Mouse (Mus musculus) midbrain, embryonic 10.5 days (tissue): Measurements from ENCODE around the gene Dlg4. TPM values are rescaled to one million over a fixed set of nuclear protein-coding genes. Genes with fewer than 3 reads are reported as not detected.

ENCODE experiments used
- DNase-seq: peaks from one replicate; pipeline ENCODE4 v3.0.0-alpha.2; 2017; ENCODE audit warnings: low spot score
- H3K27ac ChIP-seq: fragments of 300-500 bp; sonication (generic); replicated peaks from 2 replicates; pipeline ENCODE4 v1.5.1; 2016; ENCODE audit warnings: mild to moderate bottlenecking
- H3K27me3 ChIP-seq: fragments of 300-500 bp; sonication (generic); 2 replicates; pipeline ENCODE4 v1.6.1; 2016; ENCODE audit warnings: low read depth, mild to moderate bottlenecking; ENCODE audit not compliant: poor library complexity, severe bottlenecking
- H3K36me3 ChIP-seq: fragments of 300-500 bp; sonication (generic); 2 replicates; pipeline ENCODE4 v1.6.1; 2016; ENCODE audit warnings: mild to moderate bottlenecking, moderate library complexity
- H3K4me1 ChIP-seq: fragments of 300-500 bp; sonication (generic); 2 replicates; pipeline ENCODE4 v1.6.1; 2016
- H3K4me3 ChIP-seq: fragments of 300-500 bp; sonication (generic); 2 replicates; pipeline ENCODE4 v1.5.1; 2016; ENCODE audit warnings: mild to moderate bottlenecking, moderate library complexity
- H3K9me3 ChIP-seq: fragments of 300-500 bp; sonication (generic); replicated peaks from 2 replicates; pipeline ENCODE4 v1.6.1; 2016; ENCODE audit warnings: mild to moderate bottlenecking
- WGBS: fragments of 180-500 bp; shearing (Covaris S2); methylation state at CpG from one replicate; pipeline ENCODE4 v1.1.7; 2016; 5-methylcytosine and 5-hydroxymethylcytosine counted together
- polyA plus RNA-seq: library from polyadenylated mRNA; unstranded; fragments of >200 nt; fragmentation: Nextera tagmentation; extraction: Ambion mirVana; gene quantifications from 2 replicates; pipeline ENCODE4 v1.2.1, GENCODE M21; 2016

Dlg4 gene
- polyA plus RNA-seq, 1 experiment from 2014 or later, result 16.6 TPM

DNA sequence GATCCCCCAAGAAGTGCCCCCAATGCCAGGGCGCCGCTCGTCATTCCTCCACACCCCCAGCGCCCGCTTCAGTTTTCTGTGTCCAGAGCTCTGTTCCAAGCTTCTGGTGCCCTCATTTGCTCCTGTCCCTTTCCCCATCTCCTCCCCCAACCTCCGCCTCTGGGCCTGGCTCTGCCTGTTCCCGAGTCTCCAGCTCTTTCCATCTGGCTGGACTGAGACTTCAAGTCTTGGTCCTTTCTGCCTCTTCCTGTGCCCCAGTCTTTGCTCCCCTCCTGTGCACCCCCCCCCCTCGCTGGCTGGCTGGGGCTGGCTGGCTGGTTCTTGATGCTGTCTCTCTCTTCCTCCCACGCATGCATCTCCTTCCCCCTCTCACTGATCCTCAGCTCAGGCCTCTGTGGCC is 10.7 kb downstream of the Dlg4 start:
- Histone ChIP-seq H3K4me1 (peaks cover 88% of the 10 kb centered on the region), H3K27ac (peak overlapping the region; percentile 88), H3K36me3 (peaks cover 20% of the 10 kb centered on the region), H3K9me3 (no peaks in the 10 kb centered on the region), H3K4me3 (peak overlapping the region; percentile 57), H3K27me3 (no peaks in the 10 kb centered on the region)
- WGBS, result 42% methylated on average over 9 of the region's 9 CpGs
- DNase-seq, result no peak

DNA sequence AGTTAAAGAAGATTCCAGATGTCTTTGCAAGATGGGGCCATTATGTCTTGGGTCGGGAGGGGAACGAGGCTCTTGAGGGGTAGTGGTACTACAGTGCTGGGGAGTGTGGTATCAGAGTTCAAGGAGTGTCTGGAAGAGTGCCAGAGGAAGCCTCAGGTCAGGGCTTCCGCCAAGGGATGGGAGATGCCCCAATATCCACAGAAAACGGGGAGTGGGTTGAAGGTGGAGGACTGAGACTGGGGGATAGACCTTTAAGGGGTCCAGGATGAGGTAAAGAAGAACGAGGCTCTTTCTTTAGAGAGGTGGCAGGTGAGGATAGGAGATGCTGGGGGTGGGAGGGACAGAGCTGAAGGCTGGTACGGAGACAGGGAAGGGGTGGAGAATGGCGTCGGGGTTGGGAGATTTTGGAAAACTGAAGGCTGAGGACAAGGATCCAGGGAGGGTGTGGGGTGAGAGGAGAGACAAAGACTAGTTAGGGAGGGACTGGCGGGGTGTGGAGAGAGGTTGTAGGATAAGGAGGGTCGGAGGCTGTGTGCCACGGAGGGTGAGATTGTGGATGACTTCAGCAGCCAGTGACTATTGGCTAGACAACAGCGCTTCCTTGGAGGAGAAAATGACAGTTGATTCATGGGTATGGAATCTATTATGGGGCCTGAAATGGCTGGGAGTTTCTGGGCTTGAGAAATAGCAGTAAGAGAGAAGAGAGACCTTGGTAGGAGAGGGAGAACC is 11.8 kb downstream of the Dlg4 start:
- peak overlapping the region; percentile 57 for H3K4me3 ChIP-seq
- DNase-seq, result no peak
- peaks cover 77% of the 10 kb centered on the region for H3K4me1 ChIP-seq
- no peaks in the 10 kb centered on the region for H3K27me3 ChIP-seq
- peak overlapping the region; percentile 88 for H3K27ac ChIP-seq
- H3K36me3 ChIP-seq, result peaks cover 32% of the 10 kb centered on the region
- WGBS, result 23% methylated on average over 12 of the region's 12 CpGs
- no peaks in the 10 kb centered on the region for H3K9me3 ChIP-seq

DNA sequence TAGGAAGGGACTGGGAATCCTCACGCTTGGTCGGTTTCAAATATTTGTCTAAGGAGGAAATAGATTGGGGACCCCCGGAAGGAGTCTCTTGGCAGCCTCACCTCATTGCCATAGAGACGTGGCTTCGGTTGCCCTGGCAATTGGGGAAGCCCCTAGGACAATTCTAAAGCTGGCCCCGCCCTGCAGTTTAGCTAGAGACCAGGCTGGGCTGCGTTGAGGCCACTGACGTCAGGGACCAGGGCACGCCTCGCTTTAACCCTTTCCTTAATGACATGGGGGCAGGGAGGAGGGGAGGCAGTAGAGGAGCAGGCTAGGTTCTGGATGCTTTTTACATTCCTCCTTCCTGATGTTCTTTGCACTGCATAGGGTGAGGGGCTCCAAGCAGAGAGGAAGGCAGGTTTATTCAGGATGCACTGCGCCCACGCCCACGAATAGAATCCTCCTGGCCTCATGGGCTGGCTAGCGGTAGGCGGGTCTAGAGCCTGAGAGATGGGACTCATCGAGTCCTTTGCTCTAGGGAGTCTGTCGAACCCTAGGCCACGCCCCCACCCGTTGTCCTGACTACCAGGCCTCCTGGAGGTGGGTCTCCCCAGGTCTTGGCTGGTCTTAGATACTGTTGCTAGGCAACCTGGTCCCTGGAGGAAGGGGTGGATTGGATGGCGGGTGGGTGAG is 12.5 kb downstream of the Dlg4 start:
- H3K27ac ChIP-seq, result peak overlapping the region; percentile 88
- H3K27me3 ChIP-seq, result no peaks in the 10 kb centered on the region
- peak; percentile 99 for DNase-seq
- peaks cover 39% of the 10 kb centered on the region for H3K36me3 ChIP-seq
- H3K4me3 ChIP-seq, result peak overlapping the region; percentile 57
- WGBS, result under 1% methylated on average over 20 of the region's 20 CpGs
- peaks cover 70% of the 10 kb centered on the region for H3K4me1 ChIP-seq
- no peaks in the 10 kb centered on the region for H3K9me3 ChIP-seq

DNA sequence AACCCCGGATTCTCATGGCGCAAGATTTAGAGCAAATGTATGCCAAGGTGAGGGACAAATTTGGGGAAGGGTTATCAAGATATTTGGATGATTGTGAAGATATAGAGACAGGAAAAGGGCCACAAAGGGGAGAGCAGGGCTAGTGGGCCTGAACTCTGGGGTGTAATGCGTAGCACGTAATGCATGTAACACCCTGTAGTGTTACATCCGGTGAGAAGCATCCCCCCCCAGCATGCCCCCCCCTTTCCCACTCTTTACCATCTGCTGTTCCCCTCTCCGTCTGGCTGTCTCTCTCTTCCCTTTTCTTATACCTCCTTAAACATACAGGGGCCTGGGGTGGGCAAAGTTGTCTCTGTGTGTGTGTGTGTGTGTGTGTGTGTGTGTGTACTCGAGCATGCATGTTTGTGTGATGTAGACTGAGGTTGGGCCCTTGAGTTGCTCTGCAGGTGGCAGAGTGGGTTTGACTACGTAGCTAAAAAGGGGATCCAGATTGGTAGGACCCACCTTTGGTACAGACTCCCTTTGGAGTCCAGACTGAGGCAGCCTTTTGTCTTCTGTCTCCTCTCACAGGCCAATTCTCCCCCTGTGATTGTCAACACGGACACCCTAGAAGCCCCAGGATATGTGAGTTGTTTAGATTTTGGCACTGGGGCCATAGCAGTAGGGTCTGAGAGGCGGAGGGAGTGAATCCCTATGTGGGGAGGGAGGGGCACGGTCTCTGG is 13.2 kb downstream of the Dlg4 start:
- Histone ChIP-seq H3K36me3 (peaks cover 44% of the 10 kb centered on the region), H3K27me3 (no peaks in the 10 kb centered on the region), H3K4me1 (peaks cover 62% of the 10 kb centered on the region), H3K4me3 (peak overlapping the region; percentile 57), H3K9me3 (no peaks in the 10 kb centered on the region), H3K27ac (peak overlapping the region; percentile 88)
- 43% methylated on average over 11 of the region's 11 CpGs for WGBS
- DNase-seq, result no peak

DNA sequence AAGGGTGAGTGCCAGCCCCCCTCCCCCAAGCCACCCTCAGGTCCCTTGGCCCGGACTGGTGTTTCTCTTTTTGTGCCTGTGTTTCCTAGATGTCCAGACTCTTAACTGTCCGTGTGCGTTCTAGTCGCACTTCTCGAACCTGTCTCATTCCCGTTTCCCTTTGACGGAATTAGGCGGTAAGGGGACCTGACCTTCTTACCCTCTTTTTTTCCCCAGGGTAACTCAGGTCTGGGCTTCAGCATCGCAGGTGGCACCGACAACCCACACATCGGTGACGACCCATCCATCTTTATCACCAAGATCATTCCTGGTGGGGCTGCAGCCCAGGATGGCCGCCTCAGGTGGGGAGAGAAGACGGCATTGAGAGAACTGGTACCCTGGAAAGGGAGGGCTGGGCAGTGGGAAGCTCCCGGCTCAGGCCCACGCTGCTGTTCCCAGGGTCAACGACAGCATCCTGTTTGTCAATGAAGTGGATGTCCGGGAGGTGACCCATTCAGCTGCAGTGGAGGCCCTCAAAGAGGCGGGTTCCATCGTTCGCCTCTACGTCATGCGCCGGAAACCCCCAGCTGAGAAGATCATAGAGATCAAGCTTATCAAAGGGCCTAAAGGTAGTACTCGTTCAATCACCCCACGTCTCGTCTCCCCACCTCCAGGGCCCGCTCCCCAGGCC is 14.0 kb downstream of the Dlg4 start:
- Histone ChIP-seq H3K9me3 (no peaks in the 10 kb centered on the region), H3K27ac (peak overlapping the region; percentile 88), H3K4me1 (peaks cover 54% of the 10 kb centered on the region), H3K4me3 (peak overlapping the region; percentile 57; the same call in 1 of the 2 replicates), H3K36me3 (peaks cover 47% of the 10 kb centered on the region), H3K27me3 (no peaks in the 10 kb centered on the region)
- no peak for DNase-seq
- WGBS, result 95% methylated on average over 28 of the region's 28 CpGs

DNA sequence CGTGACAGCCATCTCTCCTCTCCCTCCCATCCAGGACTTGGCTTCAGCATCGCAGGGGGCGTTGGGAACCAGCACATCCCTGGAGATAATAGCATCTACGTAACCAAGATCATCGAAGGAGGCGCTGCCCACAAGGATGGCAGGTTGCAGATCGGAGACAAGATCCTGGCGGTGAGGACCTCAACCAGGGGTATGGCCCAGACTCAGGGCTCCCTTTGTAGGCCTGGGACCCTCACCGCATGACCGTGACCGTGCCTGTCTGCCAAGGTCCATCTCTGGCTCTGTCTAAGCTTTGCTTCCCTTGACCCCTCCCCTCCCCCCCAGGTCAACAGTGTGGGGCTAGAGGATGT is 14.6 kb downstream of the Dlg4 start:
- WGBS, result 96% methylated on average over 11 of the region's 11 CpGs
- Histone ChIP-seq H3K36me3 (peaks cover 47% of the 10 kb centered on the region), H3K4me3 (no peak overlapping the region), H3K27ac (peak overlapping the region; percentile 88; the same call in 1 of the 2 replicates), H3K27me3 (no peaks in the 10 kb centered on the region), H3K9me3 (no peaks in the 10 kb centered on the region), H3K4me1 (peaks cover 49% of the 10 kb centered on the region)
- no peak for DNase-seq

DNA sequence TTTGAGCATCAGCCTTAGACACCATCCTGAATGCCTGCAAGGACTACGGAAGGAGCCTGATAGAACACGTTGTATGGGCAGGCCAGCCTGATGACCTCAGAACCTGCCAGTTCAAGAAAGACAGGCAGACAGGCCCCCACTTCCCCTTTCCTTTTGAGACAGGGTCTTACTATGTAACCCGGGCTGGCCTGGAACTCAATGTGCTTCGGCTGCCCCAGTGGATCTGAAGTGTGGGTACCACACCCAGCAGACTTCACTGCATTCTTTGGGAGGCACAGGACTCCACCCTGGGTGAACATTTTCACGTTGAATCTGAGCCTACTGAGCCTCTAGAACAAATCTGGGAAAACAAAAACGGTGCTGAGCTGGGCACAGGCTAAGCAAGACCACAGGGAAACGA is 21.4 kb downstream of the Dlg4 start:
- no peak for DNase-seq
- H3K4me1 ChIP-seq, result 0 out of 2 replicates have a peak, but pooled peaks cover 3% of the 10 kb centered on the region
- H3K27me3 ChIP-seq, result no peaks in the 10 kb centered on the region
- H3K36me3 ChIP-seq, result peaks cover 85% of the 10 kb centered on the region
- no peak overlapping the region for H3K27ac ChIP-seq
- WGBS, result 85% methylated on average over 7 of the region's 7 CpGs
- H3K4me3 ChIP-seq, result no peak overlapping the region
- H3K9me3 ChIP-seq, result no peaks in the 10 kb centered on the region

DNA sequence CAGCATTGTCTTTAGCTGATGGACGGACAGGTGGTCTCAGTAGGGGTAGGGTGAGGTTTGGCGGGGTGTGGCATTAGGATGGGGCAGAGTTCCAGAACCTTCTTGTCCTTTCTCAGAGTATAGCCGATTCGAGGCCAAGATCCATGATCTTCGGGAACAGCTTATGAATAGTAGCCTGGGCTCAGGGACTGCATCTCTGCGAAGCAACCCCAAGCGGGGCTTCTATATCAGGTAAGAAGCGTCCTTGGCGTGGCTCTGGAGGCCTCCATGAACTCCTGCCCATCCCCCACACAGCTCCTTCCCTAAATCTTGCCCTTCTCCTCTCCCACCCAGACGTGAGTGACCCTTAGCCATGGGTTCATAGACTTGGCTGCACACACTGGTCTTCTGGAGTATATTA is 22.9 kb downstream of the Dlg4 start:
- Histone ChIP-seq H3K27ac (no peak overlapping the region), H3K27me3 (no peaks in the 10 kb centered on the region), H3K9me3 (no peaks in the 10 kb centered on the region), H3K36me3 (peaks cover 85% of the 10 kb centered on the region), H3K4me3 (no peak overlapping the region), H3K4me1 (peaks cover 17% of the 10 kb centered on the region)
- WGBS, result 92% methylated on average over 10 of the region's 10 CpGs
- no peak for DNase-seq

DNA sequence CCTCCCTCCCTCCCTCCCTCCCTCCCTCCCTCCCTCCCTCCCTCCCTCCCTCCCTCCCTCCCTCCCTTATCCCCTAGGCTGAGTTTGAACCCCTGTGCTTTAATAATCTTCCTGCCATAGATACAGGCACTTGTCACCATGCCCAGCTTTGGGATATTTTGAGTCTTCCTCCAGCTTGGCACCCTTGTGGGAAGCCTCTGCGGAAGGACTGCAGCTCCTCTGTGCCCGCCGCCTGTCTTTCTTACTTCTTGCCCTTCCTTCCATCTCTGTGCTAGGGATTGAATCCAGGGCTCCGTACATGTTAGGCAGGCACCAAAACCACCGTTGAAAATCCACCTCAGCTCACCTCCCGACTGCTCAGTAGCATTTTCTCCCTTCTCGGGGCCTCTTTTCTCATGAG is 23.4 kb downstream of the Dlg4 start:
- peaks cover 86% of the 10 kb centered on the region for H3K36me3 ChIP-seq
- 91% methylated on average over 7 of the region's 7 CpGs for WGBS
- H3K27me3 ChIP-seq, result no peaks in the 10 kb centered on the region
- DNase-seq, result no peak
- H3K4me1 ChIP-seq, result peaks cover 20% of the 10 kb centered on the region
- H3K9me3 ChIP-seq, result no peaks in the 10 kb centered on the region
- H3K27ac ChIP-seq, result no peak overlapping the region
- no peak overlapping the region for H3K4me3 ChIP-seq

DNA sequence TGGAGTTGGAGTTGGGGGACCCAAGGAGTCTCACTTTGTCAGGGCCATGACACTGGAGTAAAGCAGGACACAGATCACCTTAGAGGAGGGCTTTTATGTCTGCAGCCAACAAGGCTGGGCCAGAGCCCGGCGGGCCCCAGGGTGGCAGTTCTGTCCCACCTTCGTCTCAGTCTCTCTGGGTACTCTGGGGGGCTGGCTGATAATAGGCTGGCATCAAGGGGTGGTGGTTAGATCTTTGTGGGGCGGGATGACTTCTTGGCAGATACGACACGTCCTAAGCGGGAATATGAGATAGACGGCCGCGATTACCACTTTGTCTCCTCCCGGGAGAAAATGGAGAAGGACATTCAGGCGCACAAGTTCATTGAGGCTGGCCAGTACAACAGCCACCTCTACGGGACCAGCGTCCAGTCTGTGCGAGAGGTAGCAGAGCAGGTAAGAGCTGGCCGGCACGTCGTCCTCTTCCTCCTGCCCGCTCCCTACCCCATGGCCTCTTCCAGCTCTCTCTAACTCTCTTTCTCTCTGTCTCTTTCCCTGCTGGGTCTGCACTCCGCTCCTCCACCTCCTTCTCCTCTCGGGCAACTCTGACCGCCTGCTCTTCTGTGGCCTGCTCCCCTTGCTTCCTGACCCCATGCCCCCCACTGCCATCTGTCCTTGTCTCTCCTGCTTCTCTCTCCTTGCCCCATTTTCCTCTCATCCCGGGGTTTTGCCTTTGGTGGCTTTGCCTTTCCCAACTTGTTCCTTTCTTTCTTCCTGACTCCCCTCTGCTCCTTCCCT is 25.8 kb downstream of the Dlg4 start:
- Histone ChIP-seq H3K9me3 (no peaks in the 10 kb centered on the region), H3K27me3 (no peaks in the 10 kb centered on the region), H3K36me3 (peaks cover 82% of the 10 kb centered on the region), H3K4me1 (peaks cover 28% of the 10 kb centered on the region), H3K4me3 (no peak overlapping the region), H3K27ac (0 out of 2 replicates have a peak overlapping the region, but pooled peaks have one; percentile 61)
- DNase-seq, result no peak
- WGBS, result 90% methylated on average over 23 of the region's 23 CpGs

DNA sequence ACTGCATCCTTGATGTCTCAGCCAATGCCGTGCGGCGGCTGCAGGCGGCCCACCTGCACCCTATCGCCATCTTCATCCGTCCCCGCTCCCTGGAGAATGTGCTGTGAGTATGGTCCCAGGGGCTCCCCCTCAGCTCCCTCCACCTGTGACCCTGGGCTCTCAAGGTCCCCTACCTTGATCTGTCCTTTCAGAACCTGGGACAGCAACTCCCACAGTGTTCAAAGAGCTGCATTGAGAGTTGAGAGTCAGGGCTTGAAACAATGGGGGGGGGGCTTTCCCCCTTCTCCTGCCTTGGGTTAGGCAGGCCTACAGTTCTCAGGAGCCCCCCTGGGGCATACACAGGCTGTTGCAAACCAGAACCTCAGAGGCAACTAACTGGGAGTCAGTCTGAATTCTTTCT is 26.9 kb downstream of the Dlg4 start:
- H3K4me3 ChIP-seq, result no peak overlapping the region
- H3K36me3 ChIP-seq, result peaks cover 70% of the 10 kb centered on the region
- DNase-seq, result no peak
- WGBS, result 90% methylated on average over 7 of the region's 7 CpGs
- H3K9me3 ChIP-seq, result no peaks in the 10 kb centered on the region
- H3K27me3 ChIP-seq, result no peaks in the 10 kb centered on the region
- peak overlapping the region; percentile 61 for H3K27ac ChIP-seq
- peaks cover 28% of the 10 kb centered on the region for H3K4me1 ChIP-seq

DNA sequence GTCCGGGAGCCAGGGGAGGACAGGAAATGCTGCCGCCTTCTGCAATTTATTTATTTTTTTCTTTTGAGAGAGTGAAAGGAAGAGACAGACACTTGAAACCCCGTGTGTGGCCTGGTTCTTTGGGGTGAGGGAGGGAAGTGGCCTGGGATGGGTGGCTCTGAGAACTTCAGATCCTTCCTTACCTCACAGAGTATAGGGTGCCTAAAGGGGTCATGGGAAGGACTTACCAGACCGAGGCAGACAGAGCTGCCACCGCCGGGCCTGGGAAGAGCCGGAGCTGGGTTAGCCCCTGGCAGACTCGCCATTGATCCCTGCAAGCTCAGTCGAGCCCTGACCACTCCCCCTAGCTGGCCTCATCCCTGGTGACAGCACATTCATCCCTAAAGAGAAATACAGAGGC is 28.7 kb downstream of the Dlg4 start:
- H3K27ac ChIP-seq, result peak overlapping the region; percentile 43
- DNase-seq, result no peak
- no peak overlapping the region for H3K4me3 ChIP-seq
- 31% methylated on average over 9 of the region's 9 CpGs for WGBS
- H3K27me3 ChIP-seq, result no peaks in the 10 kb centered on the region
- peaks cover 28% of the 10 kb centered on the region for H3K4me1 ChIP-seq
- H3K9me3 ChIP-seq, result no peaks in the 10 kb centered on the region
- peaks cover 52% of the 10 kb centered on the region for H3K36me3 ChIP-seq
